Comparison of ENCODE assay signal across 23 mouse cellular contexts in genomic region chr9:60308182-60308581, GRCm38 (mm10).
DNase-seq lines count a peak whose midpoint lies in the region; ATAC-seq and TF ChIP-seq lines count a peak whose summit lies in the region.
"Had no signal": no experiment of that assay in that cellular context is flagged by ENCODE, and none has a peak within 500 bp of the region (broad histone marks: within the 10 kb centered on the region; RNA-seq: fewer than 3 reads in every experiment).

No protein-coding gene starts in this region.

- H3K27ac ChIP-seq in embryonic facial prominence, embryonic 14.5 days (replicated peaks; ENCODE audit: low read depth, low read length): no peak overlapping the region
- H3K27ac ChIP-seq in limb, embryonic 14.5 days (replicated peaks; ENCODE audit: low read depth, low read length): no peak overlapping the region
- H3K27ac ChIP-seq in forebrain, embryonic 15.5 days (replicated peaks): no peak overlapping the region
- H3K27ac ChIP-seq: kidney, postnatal 0 days; layer of hippocampus, adult 2 months; midbrain, embryonic 15.5 days had no signal

- peaks cover 25% of the 10 kb centered on the region for H3K4me1 ChIP-seq in embryonic facial prominence, embryonic 14.5 days (ENCODE audit: control insufficient read depth, insufficient read depth, low read length)
- H3K4me1 ChIP-seq in limb, embryonic 14.5 days (ENCODE audit: control insufficient read depth, insufficient read depth, low read length): peaks cover 25% of the 10 kb centered on the region
- H3K4me1 ChIP-seq in forebrain, embryonic 15.5 days: peaks cover 35% of the 10 kb centered on the region

- H3K4me3 ChIP-seq in C2C12 (ENCODE audit: insufficient read depth, poor library complexity, severe bottlenecking): no peak overlapping the region
- H3K4me3 ChIP-seq in embryonic facial prominence, embryonic 14.5 days (ENCODE audit: low read depth, low read length): no peak overlapping the region
- no peak overlapping the region for H3K4me3 ChIP-seq in limb, embryonic 14.5 days (replicated peaks; ENCODE audit: low read length)
- no peak overlapping the region for H3K4me3 ChIP-seq in forebrain, embryonic 15.5 days
- H3K4me3 ChIP-seq: embryonic facial prominence, embryonic 15.5 days; layer of hippocampus, adult 2 months; megakaryocyte, embryonic 14.5 days; midbrain, embryonic 15.5 days had no signal

- no peaks in the 10 kb centered on the region for H3K79me3 ChIP-seq in C2C12 (ENCODE audit: low read depth)

- H3K79me2 ChIP-seq in C2C12 (ENCODE audit: control insufficient read depth, insufficient read depth): no peaks in the 10 kb centered on the region

- 0 out of 2 replicates have a peak, but pooled peaks have one; percentile 22 for ATAC-seq in embryonic facial prominence, embryonic 14.5 days (ENCODE audit: low read depth)
- peak; percentile 47; the same call in 1 of the 2 replicates for ATAC-seq in limb, embryonic 14.5 days (ENCODE audit: low FRiP score, low read depth)
- ATAC-seq in forebrain, embryonic 15.5 days (replicated peaks): no peak
- ATAC-seq: CD4-positive, CD25-positive, alpha-beta regulatory T cell, adult 4 months; midbrain, embryonic 15.5 days; Patski had no signal

- TF ChIP-seq CTCF in C2C12 (IDR thresholded peaks at IDR 0.05; ENCODE audit: control insufficient read depth, insufficient read depth, insufficient read length): no peak

- H3K27me3 ChIP-seq in C2C12 (ENCODE audit: control insufficient read depth, insufficient read depth, insufficient read length): no peaks in the 10 kb centered on the region
- H3K27me3 ChIP-seq in embryonic facial prominence, embryonic 14.5 days (replicated peaks; ENCODE audit: control insufficient read depth, insufficient read depth, low read length): no peaks in the 10 kb centered on the region
- no peaks in the 10 kb centered on the region for H3K27me3 ChIP-seq in limb, embryonic 14.5 days (ENCODE audit: control insufficient read depth, insufficient read depth, low read length)
- H3K27me3 ChIP-seq in forebrain, embryonic 15.5 days: no peaks in the 10 kb centered on the region
- H3K27me3 ChIP-seq: embryonic facial prominence, embryonic 15.5 days; midbrain, embryonic 15.5 days; Patski had no signal

- H3K4me2 ChIP-seq in embryonic facial prominence, embryonic 14.5 days (ENCODE audit: low read depth, low read length): no peak overlapping the region
- no peak overlapping the region for H3K4me2 ChIP-seq in limb, embryonic 14.5 days (replicated peaks; ENCODE audit: low read depth, low read length, severe bottlenecking)
- no peak overlapping the region for H3K4me2 ChIP-seq in forebrain, embryonic 15.5 days (replicated peaks)
- H3K4me2 ChIP-seq: embryonic facial prominence, embryonic 15.5 days; liver, embryonic 11.5 days; midbrain, embryonic 15.5 days had no signal

- 59% methylated on average over 4 of the region's 4 CpGs for WGBS in embryonic facial prominence, embryonic 14.5 days
- WGBS in limb, embryonic 14.5 days: 62% methylated on average over 4 of the region's 4 CpGs
- 79% methylated on average over 4 of the region's 4 CpGs for WGBS in forebrain, embryonic 15.5 days

- no peak overlapping the region for H3ac ChIP-seq in C2C12 (ENCODE audit: control insufficient read depth, insufficient read length, low read depth)

- H3K9ac ChIP-seq in embryonic facial prominence, embryonic 14.5 days (ENCODE audit: low read depth, low read length): no peak overlapping the region
- no peak overlapping the region for H3K9ac ChIP-seq in limb, embryonic 14.5 days (ENCODE audit: low read depth, low read length, severe bottlenecking)
- no peak overlapping the region for H3K9ac ChIP-seq in forebrain, embryonic 15.5 days (replicated peaks)
- H3K9ac ChIP-seq: embryonic facial prominence, embryonic 15.5 days; midbrain, embryonic 15.5 days had no signal

- DNase-seq in 3T3-L1 (ENCODE audit: low read depth, low spot score): peak; percentile 42
- DNase-seq in embryonic facial prominence, embryonic 14.5 days (ENCODE audit: low spot score): peak; percentile 50
- no peak for DNase-seq in limb, embryonic 14.5 days (ENCODE audit: low spot score)
- DNase-seq in cerebellum, adult 11-12 months: no peak
- DNase-seq in cerebellum, postnatal 14 days: no peak
- DNase-seq: adrenal gland, postnatal 14 days; cerebellum, postnatal 36 days; gastrocnemius, postnatal 10 days; heart, adult 18-20 months; layer of hippocampus, postnatal 36 days; lung, adult 18-20 months; retina, postnatal 1 day; thymus, adult 2 months had no signal

- TF ChIP-seq POLR2A in limb, embryonic 14.5 days (IDR thresholded peaks at IDR 0.05; ENCODE audit: borderline replicate concordance, extremely low read depth, insufficient read depth, insufficient read length): no peak

- no peaks in the 10 kb centered on the region for H3K36me3 ChIP-seq in C2C12 (ENCODE audit: control insufficient read depth, insufficient read depth)
- no peaks in the 10 kb centered on the region for H3K36me3 ChIP-seq in embryonic facial prominence, embryonic 14.5 days (ENCODE audit: control insufficient read depth, insufficient read depth, low read length)
- no peaks in the 10 kb centered on the region for H3K36me3 ChIP-seq in limb, embryonic 14.5 days (ENCODE audit: control insufficient read depth, insufficient read depth, low read length)
- H3K36me3 ChIP-seq in forebrain, embryonic 15.5 days: no peaks in the 10 kb centered on the region
- H3K36me3 ChIP-seq: embryonic facial prominence, embryonic 15.5 days; midbrain, embryonic 15.5 days had no signal

- H3K9me3 ChIP-seq in embryonic facial prominence, embryonic 14.5 days (ENCODE audit: control insufficient read depth, low read length): no peaks in the 10 kb centered on the region
- no peaks in the 10 kb centered on the region for H3K9me3 ChIP-seq in limb, embryonic 14.5 days (ENCODE audit: control insufficient read depth, low read length)
- H3K9me3 ChIP-seq in forebrain, embryonic 15.5 days: no peaks in the 10 kb centered on the region
- H3K9me3 ChIP-seq: embryonic facial prominence, embryonic 15.5 days; megakaryocyte, embryonic 14.5 days; midbrain, embryonic 15.5 days had no signal

TF ChIP-seq in C2C12, 6 proteins besides CTCF, POLR2A, EP300 and RAD21:
- TF ChIP-seq MAX (IDR thresholded peaks at IDR 0.05): no peak
- TF ChIP-seq MYOD1 (IDR thresholded peaks at IDR 0.05; ENCODE audit: control insufficient read depth, insufficient read length, low read depth): peak; percentile 3

Comparison
In these comparisons a context has a peak if more than half of its experiments do, and no peak if none do; other contexts are left out.
1. DNase-seq: peak in 3T3-L1 (single experiment) and embryonic facial prominence, embryonic 14.5 days (single experiment); none in limb, embryonic 14.5 days (single experiment), cerebellum, adult 11-12 months (single experiment) and cerebellum, postnatal 14 days (0 of 2).